Mouse (Mus musculus): ENCODE data around the gene Atp8b2. TPM values are rescaled to one million over a fixed set of nuclear protein-coding genes. Genes with fewer than 3 reads are reported as not detected.

The Atp8b2 gene
- total RNA-seq (2021) = 10 to 100 TPM; 79.0 to 80.9 TPM
- long read RNA-seq, experiment 1, full-length matches to known transcripts = 3 of 10 reads
- long read RNA-seq, experiment 1, partial matches to known transcripts = 3 of 10 reads
- long read RNA-seq, experiment 1, other reads (novel, unspliced or antisense) = 4 of 10 reads
- long read RNA-seq, experiment 2, full-length matches to known transcripts = 25 of 49 reads
- long read RNA-seq, experiment 2, partial matches to known transcripts = 16 of 49 reads
- long read RNA-seq, experiment 2, other reads (novel, unspliced or antisense) = 8 of 49 reads

DNA sequence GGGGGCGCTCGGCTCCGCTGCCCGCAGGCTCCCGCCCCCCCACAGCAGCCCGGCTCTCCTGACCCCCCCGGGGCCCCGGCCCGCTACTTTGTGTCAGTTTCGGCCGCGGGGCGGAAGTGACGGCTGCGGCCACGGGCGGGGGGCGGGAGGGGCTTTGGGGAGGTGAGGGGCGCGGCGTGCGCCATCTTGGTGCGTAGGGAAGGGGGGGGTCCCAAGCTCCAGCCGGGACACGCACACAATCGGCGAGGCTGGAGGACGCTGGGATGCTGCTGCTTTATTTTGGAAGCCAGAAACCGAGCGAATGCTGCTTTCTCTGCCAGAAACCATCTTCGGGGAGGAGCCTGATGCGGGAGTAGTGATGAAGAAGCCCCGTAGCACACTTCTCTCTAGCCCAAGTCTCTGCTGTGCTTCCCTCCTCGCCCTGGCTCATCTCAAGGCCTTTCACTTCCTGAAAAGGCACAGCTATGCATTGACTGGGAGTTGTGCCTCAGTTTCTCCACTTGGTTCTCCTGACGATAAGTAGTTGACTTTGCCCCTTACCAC, at the start of gene Atp8b2:
Gene Atp8b2, minus strand, starts transcription at position 288 of the 543 bp plus-strand sequence.
- DNase-seq (ENCODE audit: low spot score in 2 of 2) = peak; percentile 29 to 50

DNA sequence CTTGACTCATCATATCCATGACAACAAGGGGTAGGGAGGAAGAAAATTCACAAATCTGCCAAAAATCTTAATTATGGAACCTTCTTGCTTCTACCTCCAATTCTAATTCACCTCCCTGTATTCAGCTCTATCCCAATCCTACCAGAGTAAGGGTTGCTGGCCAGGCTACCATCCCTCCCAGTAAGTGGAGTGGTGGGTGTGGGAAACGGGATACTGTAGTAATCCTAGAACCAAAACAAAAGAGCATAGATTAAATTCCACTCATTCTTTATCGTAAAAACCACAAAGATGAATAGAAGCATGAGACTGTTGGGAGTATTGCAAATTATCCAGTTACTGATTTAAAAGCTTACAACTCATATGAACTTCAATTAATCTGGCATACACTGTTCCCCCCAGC, 47.0 kb upstream of the Atp8b2 start:
- DNase-seq (ENCODE audit: low spot score in 2 of 2) = no peak

DNA sequence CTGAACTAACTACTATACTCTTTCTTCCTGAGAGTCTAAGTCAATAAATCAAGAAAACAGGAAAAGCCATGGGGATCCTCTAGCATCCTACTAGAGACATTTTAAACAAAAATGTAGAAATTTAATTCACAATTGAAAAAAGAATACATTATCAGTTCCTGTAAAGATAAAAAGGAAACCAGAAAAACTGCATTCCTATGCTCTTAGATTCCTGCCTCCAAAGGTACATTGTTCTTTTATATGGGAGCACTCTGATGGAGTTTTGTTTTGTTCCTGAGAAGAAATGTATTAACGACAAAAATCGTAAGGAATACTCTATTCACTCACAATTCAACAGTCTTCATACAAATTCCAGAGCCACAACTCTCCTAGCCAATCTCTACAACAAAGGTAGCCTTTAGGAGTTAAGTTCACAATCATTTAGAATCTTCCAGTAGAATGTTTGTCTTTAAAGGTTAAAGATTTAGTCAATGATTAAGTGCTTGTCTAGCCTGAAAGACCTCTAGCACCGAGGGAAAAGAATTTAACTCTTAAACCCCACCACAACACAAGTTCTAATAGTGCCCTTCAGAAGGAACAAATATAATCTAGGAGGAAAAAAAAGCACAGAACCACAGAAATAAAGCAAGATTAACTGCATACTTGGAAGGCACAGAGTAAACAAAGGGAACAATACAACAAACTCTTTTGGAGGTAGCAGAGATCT, 40.9 kb upstream of the Atp8b2 start:
- DNase-seq (ENCODE audit: low spot score in 2 of 2) = no peak

DNA sequence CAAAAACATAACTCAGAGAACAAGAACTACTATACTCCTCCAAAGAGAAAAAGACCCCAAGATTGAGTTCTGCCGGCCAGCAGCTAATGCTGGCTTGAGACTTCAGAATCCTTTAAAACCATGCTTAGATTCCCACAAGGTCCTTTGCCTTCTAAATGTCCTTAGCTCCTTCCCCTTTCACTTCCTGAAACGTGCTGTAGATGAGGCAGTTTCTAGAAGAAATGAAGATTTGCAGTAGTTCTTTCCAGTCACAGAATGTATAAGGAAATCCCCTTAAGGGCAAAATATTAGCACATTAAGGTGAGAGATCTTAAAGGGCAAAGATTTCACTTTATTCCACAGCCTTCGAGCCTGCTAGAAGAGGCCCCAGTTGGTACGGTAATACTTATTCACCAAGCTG, 36.5 kb upstream of the Atp8b2 start:
- DNase-seq (ENCODE audit: low spot score in 2 of 2) = no peak

DNA sequence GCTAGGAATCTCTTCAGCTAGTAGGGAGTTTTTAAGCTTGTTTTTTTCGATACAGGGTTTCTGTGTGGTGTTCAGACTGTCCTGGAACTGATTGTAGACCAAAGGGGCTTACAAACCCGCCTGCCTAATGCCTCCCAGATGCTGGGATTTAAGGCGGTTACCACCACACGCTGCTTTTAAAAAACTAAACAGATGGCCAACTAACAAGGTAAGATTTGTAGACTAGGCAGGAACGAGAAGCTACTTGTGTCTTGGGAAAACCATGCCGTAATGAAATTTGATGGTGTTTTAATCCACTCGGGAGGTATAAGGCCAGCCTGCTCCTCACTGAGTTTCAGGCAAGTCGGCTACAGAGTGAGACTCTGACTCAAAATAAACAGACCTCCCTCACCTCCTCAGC, 35.8 kb upstream of the Atp8b2 start:
- DNase-seq (ENCODE audit: low spot score in 2 of 2) = no peak

DNA sequence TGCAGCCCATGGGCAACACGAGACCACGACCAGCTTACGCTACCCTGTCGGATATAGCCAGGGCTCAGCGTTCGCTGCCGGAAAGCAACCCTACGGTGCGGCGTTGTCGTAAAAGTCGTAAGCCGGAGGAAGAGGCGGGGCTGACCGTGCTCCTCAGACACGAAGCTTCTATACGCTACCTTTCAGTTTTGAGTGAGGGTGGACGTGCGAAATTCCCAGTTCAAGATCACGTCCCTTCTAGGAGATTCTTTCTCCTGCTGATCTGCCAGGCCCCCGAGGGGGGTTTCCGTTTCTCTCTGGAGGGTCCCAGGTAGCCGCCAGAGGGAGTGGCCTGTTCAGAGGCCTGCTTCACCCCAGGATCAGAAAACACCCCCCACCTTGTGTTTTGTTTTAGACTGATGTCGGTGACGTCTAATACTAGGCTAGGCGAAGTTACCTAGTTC, 35.3 kb upstream of the Atp8b2 start, which contains the start of gene Hax1:
Gene Hax1, minus strand, starts transcription at position 169 of the 443 bp plus-strand sequence.
- peak; percentile 63 to 84 for DNase-seq (ENCODE audit: low spot score in 2 of 2)

DNA sequence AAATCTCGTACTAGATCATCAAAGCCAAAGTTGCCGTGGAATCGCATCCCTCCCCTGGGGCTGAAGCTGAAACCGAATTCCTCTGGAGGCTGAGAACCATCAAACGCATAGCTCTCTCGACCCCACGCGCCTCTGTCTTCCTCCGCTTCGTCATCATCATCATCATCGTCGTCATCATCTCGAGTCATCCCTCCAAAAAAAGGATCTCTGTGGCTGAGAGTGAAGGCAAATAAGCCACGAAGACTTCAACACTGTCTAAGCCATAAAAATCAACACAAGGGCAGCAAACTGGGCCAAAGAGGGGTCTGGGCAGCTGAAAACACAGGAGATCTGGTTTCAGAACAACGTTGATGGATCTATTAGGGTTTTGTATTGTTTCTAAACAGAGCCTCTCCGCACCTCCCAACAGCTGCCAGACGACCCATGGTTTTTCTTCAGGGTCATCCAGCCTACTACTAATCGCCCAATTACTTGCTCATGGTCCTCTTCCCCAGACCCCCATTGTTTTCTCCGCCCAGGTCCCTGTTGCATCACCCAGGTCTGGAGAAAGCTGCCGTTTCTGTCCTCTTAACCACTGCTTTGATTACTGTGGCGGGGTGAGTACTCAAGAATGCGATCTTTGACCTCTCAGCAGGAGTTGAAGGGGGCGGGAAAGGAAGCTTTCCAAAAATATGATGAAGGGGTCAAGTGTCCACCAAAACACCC, 34.6 kb upstream of the Atp8b2 start:
- no peak for DNase-seq (ENCODE audit: low spot score in 2 of 2)

DNA sequence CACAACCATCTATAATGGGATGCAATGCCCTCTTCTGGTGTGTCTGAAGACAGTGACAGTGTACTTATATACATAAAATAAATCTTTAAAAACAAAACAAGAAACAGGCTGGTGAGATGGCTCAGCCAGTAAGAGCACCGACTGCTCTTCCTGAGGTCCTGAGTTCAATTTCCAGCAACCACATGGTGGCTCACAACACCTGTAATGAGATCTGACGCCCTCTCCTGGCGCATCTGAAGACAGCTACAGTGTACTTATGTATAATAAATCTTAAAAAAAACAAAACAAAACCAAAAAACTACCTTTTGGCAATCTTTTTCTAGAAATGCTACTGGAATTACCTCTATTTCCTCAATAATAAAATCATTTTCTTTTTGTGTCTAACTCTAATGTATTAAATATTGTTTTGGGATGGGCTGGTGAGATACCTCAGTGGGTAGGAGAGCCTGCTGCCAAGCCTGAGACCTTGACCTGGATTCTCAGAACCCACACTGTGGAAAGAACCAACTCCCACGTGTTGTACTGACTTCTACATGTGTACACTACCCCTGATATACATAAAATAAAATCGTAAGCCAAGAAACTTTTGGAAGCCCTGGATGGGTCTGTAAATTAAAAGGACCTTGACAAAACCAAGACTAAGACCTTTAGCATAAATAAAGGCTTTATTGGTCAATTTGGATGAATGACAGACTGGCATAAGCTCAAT, 31.7 kb upstream of the Atp8b2 start:
- no peak for DNase-seq (ENCODE audit: low spot score in 2 of 2)

DNA sequence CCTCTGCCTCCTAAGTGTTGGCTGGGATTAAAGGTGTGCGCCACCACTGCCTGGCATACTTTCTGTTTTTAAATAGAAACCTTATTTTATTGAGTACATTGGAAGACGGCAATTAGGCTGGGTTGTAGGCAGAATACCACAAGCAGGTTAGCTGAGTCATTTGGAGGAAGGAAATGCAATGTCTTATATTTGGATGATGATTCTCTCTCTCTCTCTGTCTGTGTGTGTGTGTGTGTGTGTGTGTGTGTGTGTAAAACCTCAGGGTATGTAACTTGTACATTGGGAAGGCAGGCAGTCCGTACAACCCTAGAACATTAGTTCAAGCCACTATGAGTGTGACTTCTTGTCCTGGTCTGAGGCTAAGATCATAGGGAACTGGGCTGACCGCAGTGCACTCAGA, 24.5 kb upstream of the Atp8b2 start:
- DNase-seq (ENCODE audit: low spot score in 2 of 2) = no peak

DNA sequence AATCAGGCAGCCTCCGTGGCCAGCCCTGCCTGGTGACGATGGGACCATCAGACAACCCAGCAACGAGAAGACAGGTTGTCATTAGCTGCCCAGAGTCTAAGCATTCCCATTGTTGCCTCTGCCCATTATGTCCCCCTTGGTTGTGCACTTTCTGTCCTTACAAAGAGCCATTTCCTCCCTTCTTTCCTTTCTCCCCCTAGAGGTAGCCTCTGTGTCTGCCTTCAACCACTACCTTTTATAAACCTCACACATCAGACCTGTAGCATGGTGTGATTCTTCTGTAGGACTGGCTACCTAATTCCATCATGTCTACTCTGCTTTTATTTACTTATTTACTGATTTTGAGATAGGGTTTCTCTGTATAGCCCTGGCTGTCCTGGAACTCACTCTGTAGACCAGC, 23.9 kb upstream of the Atp8b2 start:
- DNase-seq (ENCODE audit: low spot score in 2 of 2) = no peak

DNA sequence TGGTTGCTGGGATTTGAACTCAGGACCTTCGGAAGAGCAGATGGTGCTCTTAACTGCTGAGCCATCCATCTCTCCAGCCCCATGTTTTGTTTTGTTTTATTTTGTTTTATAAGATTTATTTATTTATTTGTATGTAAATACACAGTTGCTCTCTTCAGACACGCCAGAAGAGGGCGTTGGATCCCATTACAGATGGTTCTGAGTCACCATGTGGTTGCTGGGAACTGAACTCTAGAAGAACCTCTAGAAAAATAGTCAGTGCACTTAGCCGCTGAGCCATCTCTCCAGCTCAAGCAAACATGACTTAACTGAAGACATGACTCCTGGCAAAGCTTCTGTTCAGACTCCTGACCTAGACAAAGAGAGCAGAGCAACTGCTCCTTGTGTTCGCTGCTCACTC, 19.1 kb upstream of the Atp8b2 start:
- DNase-seq (ENCODE audit: low spot score in 2 of 2) = no peak

DNA sequence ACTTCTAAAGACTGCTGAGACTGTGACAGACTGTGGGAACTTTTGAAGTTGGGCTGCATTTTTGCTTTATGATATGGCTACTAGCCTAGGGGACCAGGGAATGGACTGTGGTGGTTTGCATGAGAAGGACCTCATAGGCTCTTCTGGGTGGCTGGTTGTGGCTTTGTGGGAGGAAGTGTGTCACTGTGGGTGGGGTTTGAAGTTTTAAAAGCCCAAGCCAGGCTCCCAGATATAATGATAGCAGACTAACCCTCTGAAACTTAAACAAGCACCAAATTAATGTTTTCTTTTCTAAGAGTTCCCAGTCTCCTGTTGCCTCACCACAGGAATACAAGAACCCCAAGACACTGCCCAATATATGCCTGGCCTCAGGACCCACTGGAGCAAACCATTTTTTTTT, 13.6 kb upstream of the Atp8b2 start:
- DNase-seq (ENCODE audit: low spot score in 2 of 2) = no peak

DNA sequence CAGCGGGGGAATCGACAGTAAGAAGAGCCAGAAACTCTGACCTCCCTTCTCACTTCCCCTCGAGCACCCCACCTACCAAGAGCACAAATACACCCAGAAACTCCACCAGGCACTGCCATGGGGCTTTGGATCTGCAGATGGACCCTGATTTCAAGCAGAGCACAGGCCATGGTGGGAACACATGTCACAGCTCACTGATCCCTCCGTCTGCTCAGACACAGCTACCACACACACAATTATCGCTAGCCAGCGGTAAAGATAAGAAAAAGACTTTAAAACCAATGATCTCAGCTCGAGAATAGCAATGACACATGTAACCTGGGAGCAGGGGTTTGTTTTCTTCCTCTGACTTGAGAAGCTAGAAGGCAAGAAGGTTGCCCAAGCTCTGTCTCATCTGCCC, 5.2 kb upstream of the Atp8b2 start:
- DNase-seq (ENCODE audit: low spot score in 2 of 2) = no peak

DNA sequence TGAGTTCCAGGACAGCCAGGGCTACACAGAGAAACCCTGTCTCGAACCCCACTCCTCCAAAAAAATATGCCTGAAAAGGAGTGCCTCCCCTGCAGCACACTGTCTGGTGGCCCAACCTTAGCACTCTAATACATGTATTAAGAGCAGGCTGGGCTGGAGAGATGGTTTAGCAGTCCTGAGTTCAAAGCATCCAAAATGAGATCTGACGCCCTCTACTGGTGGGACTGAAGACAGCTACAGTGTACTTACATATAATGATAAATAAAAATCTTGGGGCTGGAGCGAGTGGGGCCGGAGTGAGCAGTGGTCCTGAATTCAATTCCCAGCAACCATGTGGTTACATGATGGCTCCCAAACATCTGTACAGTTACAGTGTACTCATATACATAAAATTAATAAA, 3.6 kb upstream of the Atp8b2 start:
- DNase-seq (ENCODE audit: low spot score in 2 of 2) = no peak

DNA sequence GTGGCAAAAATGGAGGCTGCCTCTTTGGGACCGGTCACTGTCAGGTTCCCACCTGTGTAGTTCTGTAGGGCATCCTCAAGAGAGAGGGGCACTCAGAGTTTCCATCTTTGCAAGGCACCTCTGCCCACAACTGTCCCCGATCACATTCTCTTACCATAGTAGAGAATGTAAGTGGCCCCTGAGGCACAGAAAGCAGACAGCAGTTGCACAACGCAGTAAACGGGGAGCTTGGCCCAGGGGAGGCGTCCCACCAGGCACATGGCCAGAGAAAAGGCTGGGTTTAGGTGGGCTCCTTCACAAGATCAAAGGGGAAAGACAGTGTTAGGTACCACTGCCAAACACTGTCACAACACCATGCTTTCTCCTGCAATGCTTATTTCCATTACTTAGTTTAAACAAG, 2.7 kb upstream of the Atp8b2 start:
- no peak for DNase-seq (ENCODE audit: low spot score in 2 of 2)

DNA sequence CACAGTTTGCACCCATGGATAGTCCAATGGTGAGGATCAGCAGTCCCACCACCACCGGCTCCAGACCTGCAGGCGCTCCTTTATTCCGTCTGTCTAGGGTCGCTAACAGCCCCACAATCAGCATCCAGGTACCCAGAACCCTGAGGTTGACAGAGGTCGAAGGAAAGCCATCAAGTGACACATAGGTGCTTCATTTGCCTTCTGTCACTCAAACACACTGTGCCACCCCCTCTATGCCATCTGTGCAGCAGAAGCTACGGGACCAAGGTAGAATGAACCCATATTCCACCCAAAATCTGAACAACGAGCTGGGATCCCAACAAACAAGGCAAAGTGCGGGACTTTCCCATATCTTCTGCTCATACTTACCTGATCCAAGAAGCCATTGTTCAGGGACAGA, 2.2 kb upstream of the Atp8b2 start:
- no peak for DNase-seq (ENCODE audit: low spot score in 2 of 2)

DNA sequence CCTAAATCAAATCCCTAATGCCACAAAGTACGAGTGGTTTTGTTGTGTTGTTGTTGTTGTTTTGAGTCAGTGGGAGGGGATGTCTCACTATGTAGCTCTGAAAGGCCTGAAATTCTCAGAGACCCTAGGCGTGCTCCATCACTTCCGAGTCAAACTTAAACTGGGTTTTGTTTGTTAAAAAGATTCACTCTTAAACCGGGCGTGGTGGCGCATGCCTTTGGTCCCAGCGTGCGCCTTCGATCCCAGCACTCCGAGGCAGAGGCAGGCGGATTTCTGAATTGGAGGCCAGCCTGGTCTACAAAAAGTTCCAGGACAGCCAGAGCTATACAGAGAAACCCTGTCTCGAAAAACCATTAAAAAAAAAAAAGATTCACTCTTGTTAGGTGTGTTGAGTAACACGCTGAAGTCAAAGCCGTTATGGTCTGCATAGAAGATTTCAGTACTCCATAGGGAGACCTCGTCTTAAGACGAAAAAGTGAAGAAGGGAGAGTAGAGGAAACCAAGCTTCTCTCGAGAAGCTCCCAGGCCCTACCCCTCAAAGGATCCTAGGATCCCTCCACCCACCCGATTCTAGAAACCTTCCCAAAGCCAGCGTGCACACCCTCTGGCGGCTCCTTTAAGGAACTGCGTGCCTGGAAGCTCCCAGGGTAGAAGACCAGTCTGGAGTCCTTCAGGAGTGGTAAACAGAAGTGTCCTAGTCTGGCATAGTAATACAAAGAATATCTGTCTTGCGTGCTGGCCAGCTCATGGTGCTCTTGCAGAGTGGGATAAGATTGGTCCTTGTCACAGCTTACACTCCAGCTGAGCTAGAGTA, 825 bp upstream of the Atp8b2 start:
- DNase-seq (ENCODE audit: low spot score in 2 of 2) = peak in 1 of 2 experiments; percentile 43

DNA sequence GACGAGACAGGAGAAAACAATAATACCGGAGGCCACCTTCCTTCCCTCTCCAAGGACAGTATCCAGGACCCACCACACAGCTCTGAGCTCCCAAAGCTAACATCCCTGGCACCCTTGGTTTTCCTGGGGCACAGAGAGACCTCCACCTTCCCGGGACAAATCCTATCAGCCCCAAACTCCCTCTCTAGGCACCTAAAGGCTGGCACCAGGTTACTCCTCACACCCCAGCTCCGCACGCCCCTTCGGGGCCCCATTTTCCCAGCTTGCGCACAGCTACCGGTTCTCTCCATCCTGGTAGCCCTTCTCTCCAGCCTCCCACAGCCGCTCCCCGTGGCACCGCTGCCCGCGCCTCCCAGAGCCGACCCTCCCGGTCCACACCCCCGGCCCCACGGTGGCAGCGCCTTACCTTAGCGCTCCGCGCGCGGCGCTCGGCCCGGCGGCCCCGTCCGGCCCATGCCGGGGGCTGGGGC, 522 bp downstream of the Atp8b2 start:
- DNase-seq (ENCODE audit: low spot score in 2 of 2) = no peak

DNA sequence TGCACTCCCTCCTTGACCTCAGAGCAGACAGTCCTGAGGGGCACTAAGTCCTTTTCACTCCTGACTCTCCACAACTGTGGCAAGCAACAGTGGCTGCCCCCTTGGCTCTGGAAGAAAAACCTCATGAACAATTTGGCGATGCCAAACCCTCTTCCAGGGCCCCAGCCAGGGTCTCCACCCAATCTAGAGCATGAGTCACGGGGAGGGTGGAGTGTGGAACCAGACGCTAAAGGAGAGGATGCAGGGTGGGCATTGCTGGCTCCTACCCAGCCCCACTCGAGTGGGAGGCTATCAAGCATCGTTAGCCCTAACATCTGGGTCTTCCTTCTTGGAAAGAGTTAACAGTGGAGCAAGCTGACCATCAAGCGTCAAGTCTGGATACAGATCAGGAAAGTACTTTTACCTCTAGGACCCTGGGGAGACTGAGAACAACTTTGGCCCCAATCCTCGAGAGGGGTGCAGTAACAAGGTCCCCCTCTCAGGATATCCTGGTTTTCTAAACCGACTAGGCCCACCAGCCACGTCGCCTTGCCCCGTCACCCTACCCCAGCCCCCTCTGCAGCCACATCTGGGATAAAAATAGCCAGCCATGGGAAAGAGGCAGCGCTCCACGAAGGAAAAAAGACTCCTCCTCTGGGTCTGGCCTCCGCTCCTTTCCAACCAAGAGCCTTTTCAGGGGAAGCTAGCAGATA, 1.1 kb downstream of the Atp8b2 start:
- no peak for DNase-seq (ENCODE audit: low spot score in 2 of 2)

DNA sequence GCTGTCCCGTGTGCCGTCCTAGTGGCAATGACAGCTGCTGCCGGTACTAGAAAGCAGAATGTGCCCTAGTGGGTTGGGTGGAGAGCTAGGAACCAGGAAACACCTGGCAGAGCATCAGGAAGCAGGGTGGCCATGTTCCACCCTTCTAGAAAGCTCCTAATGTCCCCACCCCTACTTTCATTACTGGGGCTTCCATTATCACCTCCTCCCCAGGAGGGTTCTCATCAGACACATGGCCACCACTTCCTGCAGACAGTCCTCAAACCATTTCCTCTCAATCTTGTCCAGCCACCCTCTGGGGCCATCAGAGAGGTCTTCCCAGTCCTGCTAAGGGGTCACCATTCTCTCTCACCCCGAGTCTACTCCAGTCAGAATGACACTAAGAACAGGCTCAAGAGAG, 1.9 kb downstream of the Atp8b2 start:
- DNase-seq (ENCODE audit: low spot score in 2 of 2) = no peak

All from adrenal gland, postnatal 4 days (tissue).